Mouse (Mus musculus): ENCODE results near the gene Cx3cr1. TPM values are rescaled to one million over a fixed set of nuclear protein-coding genes. Genes with fewer than 3 reads are reported as not detected.
A peak's percentile ranks its signal among the peaks of the same experiment; 100 is the strongest.

Cx3cr1 gene
- polyA plus RNA-seq, 1 experiment from 2014 or later, result 9.2 TPM

GRCm38 (mm10) chr9:119919858-119920257 lies 149.8 kb downstream of the Cx3cr1 start:
- 82% methylated on average over 1 of the region's 1 CpGs for WGBS

GRCm38 (mm10) chr9:119913087-119913838 lies 156.4 kb downstream of the Cx3cr1 start:
- H3K36me3 ChIP-seq, result peaks cover 87% of the 10 kb centered on the region
- H3K4me3 ChIP-seq, result no peak overlapping the region
- WGBS, result 68% methylated on average over 13 of the region's 13 CpGs
- H3K4me1 ChIP-seq, result no peaks in the 10 kb centered on the region
- no peaks in the 10 kb centered on the region for H3K9me3 ChIP-seq
- ATAC-seq (ENCODE audit: borderline replicate concordance, extremely low read depth, low FRiP score, low TSS enrichment), result no peak
- H3K27me3 ChIP-seq, result no peaks in the 10 kb centered on the region
- H3K9ac ChIP-seq, result no peak overlapping the region
- no peak overlapping the region for H3K27ac ChIP-seq
- no peak overlapping the region for H3K4me2 ChIP-seq

More at GRCm38 (mm10) chr9:119919858-119920257, 149.8 kb downstream of the Cx3cr1 start:
- H3K27me3 ChIP-seq, result no peaks in the 10 kb centered on the region
- H3K36me3 ChIP-seq, result peaks cover 79% of the 10 kb centered on the region
- H3K27ac ChIP-seq, result no peak overlapping the region
- no peak for ATAC-seq (ENCODE audit: borderline replicate concordance, extremely low read depth, low FRiP score, low TSS enrichment)
- no peaks in the 10 kb centered on the region for H3K9me3 ChIP-seq
- no peak overlapping the region for H3K9ac ChIP-seq
- no peak overlapping the region for H3K4me3 ChIP-seq
- H3K4me1 ChIP-seq, result peaks cover 6% of the 10 kb centered on the region; the same call in 1 of the 2 replicates
- no peak overlapping the region for H3K4me2 ChIP-seq

- H3K27me3 ChIP-seq, result no peaks in the 10 kb centered on the region
- WGBS, result 82% methylated on average over 3 of the region's 3 CpGs
- no peak overlapping the region for H3K4me3 ChIP-seq
- ATAC-seq (ENCODE audit: borderline replicate concordance, extremely low read depth, low FRiP score, low TSS enrichment), result no peak
- peaks cover 93% of the 10 kb centered on the region for H3K36me3 ChIP-seq
- no peaks in the 10 kb centered on the region for H3K4me1 ChIP-seq
- H3K9ac ChIP-seq, result no peak overlapping the region
- H3K27ac ChIP-seq, result no peak overlapping the region
- H3K4me2 ChIP-seq, result no peak overlapping the region
- no peaks in the 10 kb centered on the region for H3K9me3 ChIP-seq
Observed at GRCm38 (mm10) chr9:119909931-119910330, 159.7 kb downstream of the Cx3cr1 start.

- Histone ChIP-seq H3K9me3 (no peaks in the 10 kb centered on the region), H3K36me3 (peaks cover 93% of the 10 kb centered on the region), H3K4me2 (no peak overlapping the region), H3K27ac (no peak overlapping the region), H3K27me3 (no peaks in the 10 kb centered on the region), H3K4me3 (no peak overlapping the region), H3K4me1 (no peaks in the 10 kb centered on the region), H3K9ac (no peak overlapping the region)
- no peak for ATAC-seq (ENCODE audit: borderline replicate concordance, extremely low read depth, low FRiP score, low TSS enrichment)
- 95% methylated on average over 3 of the region's 3 CpGs for WGBS
Observed at GRCm38 (mm10) chr9:119908708-119909107, 161.0 kb downstream of the Cx3cr1 start.

- no peak overlapping the region for H3K4me3 ChIP-seq
- H3K4me2 ChIP-seq, result no peak overlapping the region
- H3K27ac ChIP-seq, result no peak overlapping the region
- no peak for ATAC-seq (ENCODE audit: borderline replicate concordance, extremely low read depth, low FRiP score, low TSS enrichment)
- 76% methylated on average over 12 of the region's 12 CpGs for WGBS
- H3K36me3 ChIP-seq, result peaks cover 45% of the 10 kb centered on the region
- H3K9me3 ChIP-seq, result no peaks in the 10 kb centered on the region
- H3K4me1 ChIP-seq, result no peaks in the 10 kb centered on the region
- no peaks in the 10 kb centered on the region for H3K27me3 ChIP-seq
- H3K9ac ChIP-seq, result no peak overlapping the region
Observed at GRCm38 (mm10) chr9:119902410-119903151, 167.1 kb downstream of the Cx3cr1 start.

- no peaks in the 10 kb centered on the region for H3K27me3 ChIP-seq
- H3K9me3 ChIP-seq, result no peaks in the 10 kb centered on the region
- WGBS, result 89% methylated on average over 2 of the region's 2 CpGs
- no peak overlapping the region for H3K4me2 ChIP-seq
- H3K4me3 ChIP-seq, result no peak overlapping the region
- peaks cover 16% of the 10 kb centered on the region for H3K36me3 ChIP-seq
- H3K4me1 ChIP-seq, result peaks cover 10% of the 10 kb centered on the region
- no peak overlapping the region for H3K27ac ChIP-seq
- ATAC-seq (ENCODE audit: borderline replicate concordance, extremely low read depth, low FRiP score, low TSS enrichment), result no peak
- no peak overlapping the region for H3K9ac ChIP-seq
Observed at GRCm38 (mm10) chr9:119899446-119899845, 170.2 kb downstream of the Cx3cr1 start.

GRCm38 (mm10) chr9:119895040-119895721 lies 174.5 kb downstream of the Cx3cr1 start:
- ATAC-seq (ENCODE audit: borderline replicate concordance, extremely low read depth, low FRiP score, low TSS enrichment), result peak; percentile 80
- Histone ChIP-seq H3K4me3 (peak overlapping the region; percentile 88), H3K4me1 (peaks cover 10% of the 10 kb centered on the region), H3K36me3 (no peaks in the 10 kb centered on the region), H3K9ac (peak overlapping the region; percentile 77), H3K9me3 (no peaks in the 10 kb centered on the region), H3K27ac (peak overlapping the region; percentile 72), H3K4me2 (peak overlapping the region; percentile 86), H3K27me3 (no peaks in the 10 kb centered on the region)
- WGBS, result under 1% methylated on average over 66 of the region's 71 CpGs

GRCm38 (mm10) chr9:119894339-119895009 lies 175.2 kb downstream of the Cx3cr1 start, which contains the start of gene Wdr48:
Gene Wdr48 (plus strand): TSS chr9:119894878.
- no peaks in the 10 kb centered on the region for H3K36me3 ChIP-seq
- no peaks in the 10 kb centered on the region for H3K9me3 ChIP-seq
- WGBS, result 3% methylated on average over 34 of the region's 34 CpGs
- ATAC-seq (ENCODE audit: borderline replicate concordance, extremely low read depth, low FRiP score, low TSS enrichment), result peak; percentile 100
- peak within 1 kb of the TSS; percentile 86 for H3K4me2 ChIP-seq
- H3K27me3 ChIP-seq, result no peaks in the 10 kb centered on the region
- peak within 1 kb of the TSS; percentile 72 for H3K27ac ChIP-seq
- peak within 1 kb of the TSS; percentile 88 for H3K4me3 ChIP-seq
- H3K9ac ChIP-seq, result peak within 1 kb of the TSS; percentile 77
- H3K4me1 ChIP-seq, result peaks cover 10% of the 10 kb centered on the region

GRCm38 (mm10) chr9:119893881-119894280 lies 175.8 kb downstream of the Cx3cr1 start:
- WGBS, result 80% methylated on average over 5 of the region's 5 CpGs
- Histone ChIP-seq H3K27ac (peak overlapping the region; percentile 72; the same call in 1 of the 2 replicates), H3K4me3 (no peak overlapping the region)

GRCm38 (mm10) chr9:119890692-119891091 lies 179.0 kb downstream of the Cx3cr1 start:
- no peak for ATAC-seq (ENCODE audit: borderline replicate concordance, extremely low read depth, low FRiP score, low TSS enrichment)
- 46% methylated on average over 2 of the region's 2 CpGs for WGBS

More at GRCm38 (mm10) chr9:119893881-119894280, 175.8 kb downstream of the Cx3cr1 start:
- ATAC-seq (ENCODE audit: borderline replicate concordance, extremely low read depth, low FRiP score, low TSS enrichment), result no peak
- peak overlapping the region; percentile 62 for H3K4me2 ChIP-seq
- no peaks in the 10 kb centered on the region for H3K9me3 ChIP-seq
- H3K36me3 ChIP-seq, result no peaks in the 10 kb centered on the region
- H3K4me1 ChIP-seq, result peaks cover 10% of the 10 kb centered on the region
- no peaks in the 10 kb centered on the region for H3K27me3 ChIP-seq
- H3K9ac ChIP-seq, result peak overlapping the region; percentile 77; the same call in 1 of the 2 replicates

GRCm38 (mm10) chr9:119889446-119889845 lies 180.2 kb downstream of the Cx3cr1 start:
- H3K36me3 ChIP-seq, result no peaks in the 10 kb centered on the region
- H3K27me3 ChIP-seq, result no peaks in the 10 kb centered on the region
- H3K4me1 ChIP-seq, result no peaks in the 10 kb centered on the region
- H3K9me3 ChIP-seq, result no peaks in the 10 kb centered on the region
- no peak for ATAC-seq (ENCODE audit: borderline replicate concordance, extremely low read depth, low FRiP score, low TSS enrichment)
- 78% methylated on average over 9 of the region's 9 CpGs for WGBS
- no peak overlapping the region for H3K27ac ChIP-seq
- H3K4me2 ChIP-seq, result no peak overlapping the region
- no peak overlapping the region for H3K9ac ChIP-seq
- no peak overlapping the region for H3K4me3 ChIP-seq

More at GRCm38 (mm10) chr9:119890692-119891091, 179.0 kb downstream of the Cx3cr1 start:
- Histone ChIP-seq H3K4me2 (no peak overlapping the region), H3K27me3 (no peaks in the 10 kb centered on the region), H3K9me3 (no peaks in the 10 kb centered on the region), H3K4me3 (no peak overlapping the region), H3K27ac (no peak overlapping the region), H3K36me3 (no peaks in the 10 kb centered on the region), H3K9ac (no peak overlapping the region), H3K4me1 (peaks cover 4% of the 10 kb centered on the region)
